Mouse (Mus musculus) limb, embryonic 14.5 days (tissue): Measurements from ENCODE around the gene Prcd. TPM values are rescaled to one million over a fixed set of nuclear protein-coding genes. Genes with fewer than 3 reads are reported as not detected.

Source experiments
- ATAC-seq: fragments of 200-750 bp; cut with Nextera tagmentation; 2 replicates; pipeline ENCODE4 v1.8.0; 2017; ENCODE audit warnings: low read depth, moderate number of reproducible peaks, moderate TSS enrichment; ENCODE audit not compliant: low FRiP score
- DNase-seq: peaks from one replicate; pipeline ENCODE4 v3.0.0-alpha.2; 2015; ENCODE audit warnings: low spot score
- H3K27ac ChIP-seq: fragments of 300-500 bp; sonication (generic); replicated peaks from 2 replicates; pipeline ENCODE4 v1.5.1; 2014; ENCODE audit warnings: low read depth, mild to moderate bottlenecking, low read length, moderate library complexity, mixed read lengths
- H3K27me3 ChIP-seq: fragments of 300-500 bp; sonication (generic); 2 replicates; pipeline ENCODE4 v1.6.1; 2014; ENCODE audit warnings: low read length, mixed read lengths; ENCODE audit not compliant: control insufficient read depth, insufficient read depth
- H3K36me3 ChIP-seq: fragments of 300-500 bp; sonication (generic); 2 replicates; pipeline ENCODE4 v1.6.1; 2014; ENCODE audit warnings: mild to moderate bottlenecking, low read length, moderate library complexity, mixed read lengths; ENCODE audit not compliant: control insufficient read depth, insufficient read depth
- H3K4me1 ChIP-seq: fragments of 300-500 bp; sonication (generic); 2 replicates; pipeline ENCODE4 v1.6.1; 2014; ENCODE audit warnings: antibody characterized with exemption, low read length, mixed read lengths; ENCODE audit not compliant: control insufficient read depth, insufficient read depth
- H3K4me2 ChIP-seq: fragments of 300-500 bp; sonication (generic); replicated peaks from 2 replicates; pipeline ENCODE4 v1.6.1; 2014; ENCODE audit warnings: low read depth, mild to moderate bottlenecking, low read length, moderate library complexity; ENCODE audit not compliant: severe bottlenecking
- H3K4me3 ChIP-seq: fragments of 300-500 bp; sonication (generic); replicated peaks from 2 replicates; pipeline ENCODE4 v1.5.1; 2014; ENCODE audit warnings: low read length
- H3K9ac ChIP-seq: fragments of 300-500 bp; sonication (generic); 2 replicates; pipeline ENCODE4 v1.6.1; 2014; ENCODE audit warnings: mild to moderate bottlenecking, low read depth, low read length, moderate library complexity; ENCODE audit not compliant: severe bottlenecking
- H3K9me3 ChIP-seq: fragments of 300-500 bp; sonication (generic); 2 replicates; pipeline ENCODE4 v1.6.1; 2016; ENCODE audit warnings: low read length; ENCODE audit not compliant: control insufficient read depth
- POLR2A ChIP-seq: fragments of 200-500 bp; IDR thresholded peaks from 2 replicates; pipeline ENCODE4 v1.8.0; 2012; ENCODE audit warnings: inconsistent platforms, mild to moderate bottlenecking, moderate library complexity, borderline replicate concordance; ENCODE audit not compliant: insufficient read depth, insufficient read length; ENCODE audit errors: extremely low read depth
- WGBS: fragments of 180-500 bp; shearing (Covaris S2); extraction: QIAGEN DNeasy Blood & Tissue Kit; methylation state at CpG from one replicate; pipeline ENCODE4 v1.1.7; 2014; 5-methylcytosine and 5-hydroxymethylcytosine counted together
- polyA plus RNA-seq, 2 experiments: library from polyadenylated mRNA; depleted of rRNA in 1 of 2; stranded (reverse) in 1 of 2; unstranded in 1 of 2; fragments of >200 nt; fragmentation: Nextera tagmentation in 1 of 2; extraction: Ambion mirVana in 1 of 2; gene quantifications; 2 replicates each; pipeline versions ENCODE4 v1.2.1 to v1.2.3; 2012 to 2014

The Prcd gene
- polyA plus RNA-seq, 2 experiments: 0.85 to 1.2 TPM

- ATAC-seq (no peak), DNase-seq (no peak)
- WGBS: 74% methylated on average over 16 of the region's 16 CpGs
Measured at GRCm38 (mm10) chr11:116656348-116657191, 3.2 kb downstream of the Prcd start.

GRCm38 (mm10) chr11:116657311-116658223 is 4.2 kb downstream of the Prcd start:
- Histone ChIP-seq H3K4me3 (peak overlapping the region; percentile 24), H3K27me3 (peaks cover 21% of the 10 kb centered on the region), H3K4me1 (peaks cover 5% of the 10 kb centered on the region), H3K36me3 (no peaks in the 10 kb centered on the region), H3K9me3 (no peaks in the 10 kb centered on the region), H3K27ac (peak overlapping the region; percentile 63), H3K4me2 (peak overlapping the region; percentile 41), H3K9ac (no peak overlapping the region)
- peak; percentile 96 for DNase-seq
- peak; percentile 92 for ATAC-seq
- TF ChIP-seq POLR2A: peak; percentile 40; the same call in 1 of the 2 replicates
- 11% methylated on average over 22 of the region's 22 CpGs for WGBS

More at GRCm38 (mm10) chr11:116656348-116657191, 3.2 kb downstream of the Prcd start:
- H3K4me2 ChIP-seq: no peak overlapping the region
- peaks cover 5% of the 10 kb centered on the region for H3K4me1 ChIP-seq
- no peak overlapping the region for H3K4me3 ChIP-seq
- H3K9ac ChIP-seq: no peak overlapping the region
- no peaks in the 10 kb centered on the region for H3K36me3 ChIP-seq
- TF ChIP-seq POLR2A: no peak
- H3K27me3 ChIP-seq: peaks cover 26% of the 10 kb centered on the region
- H3K9me3 ChIP-seq: no peaks in the 10 kb centered on the region
- H3K27ac ChIP-seq: no peak overlapping the region

DNA sequence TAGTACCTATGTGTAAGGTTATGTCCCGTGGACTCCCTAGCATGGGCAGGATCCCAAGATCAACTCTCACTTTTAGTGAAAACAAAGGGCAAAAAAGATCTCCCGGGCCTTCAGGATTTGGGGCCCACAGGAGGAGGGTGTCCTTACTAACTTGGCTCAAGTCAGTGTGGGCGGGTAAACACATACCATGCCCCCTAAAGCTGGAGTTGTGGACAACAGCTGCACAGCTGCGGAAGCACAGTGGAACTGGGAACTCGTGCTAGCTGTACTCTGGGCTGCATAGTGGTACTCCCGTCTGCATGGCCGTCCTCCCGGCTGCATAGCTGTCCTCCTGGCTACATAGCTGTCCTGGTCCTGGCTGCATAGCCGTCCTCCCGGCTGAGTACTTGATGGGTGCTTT is 4.9 kb downstream of the Prcd start:
- Histone ChIP-seq H3K4me2 (peak overlapping the region; percentile 41), H3K27ac (peak overlapping the region; percentile 63), H3K27me3 (peaks cover 14% of the 10 kb centered on the region; the same call in 1 of the 2 replicates), H3K4me1 (peaks cover 5% of the 10 kb centered on the region), H3K9ac (no peak overlapping the region), H3K4me3 (peak overlapping the region; percentile 24; the same call in 1 of the 2 replicates), H3K36me3 (no peaks in the 10 kb centered on the region), H3K9me3 (no peaks in the 10 kb centered on the region)
- no peak for TF ChIP-seq POLR2A
- 55% methylated on average over 10 of the region's 10 CpGs for WGBS
- DNase-seq (no peak), ATAC-seq (peak; percentile 35)

GRCm38 (mm10) chr11:116659027-116659621 is 5.8 kb downstream of the Prcd start:
- ATAC-seq (no peak), DNase-seq (no peak)
- peaks cover 10% of the 10 kb centered on the region; the same call in 1 of the 2 replicates for H3K27me3 ChIP-seq
- no peak overlapping the region for H3K9ac ChIP-seq
- H3K9me3 ChIP-seq: no peaks in the 10 kb centered on the region
- TF ChIP-seq POLR2A: no peak
- no peaks in the 10 kb centered on the region for H3K36me3 ChIP-seq
- H3K4me3 ChIP-seq: no peak overlapping the region
- 72% methylated on average over 15 of the region's 15 CpGs for WGBS
- H3K4me1 ChIP-seq: peaks cover 5% of the 10 kb centered on the region
- H3K4me2 ChIP-seq: no peak overlapping the region
- no peak overlapping the region for H3K27ac ChIP-seq

DNA sequence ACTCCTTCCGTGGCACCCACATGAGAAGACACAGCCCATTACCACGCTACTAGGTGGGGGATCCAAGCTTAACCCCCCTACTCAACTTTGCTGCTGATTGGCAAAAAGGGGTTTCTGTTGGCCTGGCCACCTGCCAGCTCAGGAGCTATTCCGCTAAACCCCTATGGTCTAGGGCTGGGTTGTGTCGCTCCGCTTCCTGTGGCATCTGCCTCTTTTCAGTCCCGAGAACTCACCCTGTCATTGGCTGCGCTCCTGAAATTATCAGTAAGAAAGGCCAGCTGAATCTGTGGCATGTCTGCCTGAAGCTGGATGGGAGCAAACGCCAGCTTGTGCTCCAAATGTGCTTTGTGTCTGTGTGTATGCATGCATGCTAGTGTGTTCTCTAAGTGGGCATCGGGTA is 6.8 kb downstream of the Prcd start:
- no peaks in the 10 kb centered on the region for H3K36me3 ChIP-seq
- no peaks in the 10 kb centered on the region for H3K9me3 ChIP-seq
- no peak for TF ChIP-seq POLR2A
- ATAC-seq (no peak), DNase-seq (no peak)
- no peaks in the 10 kb centered on the region for H3K27me3 ChIP-seq
- H3K4me1 ChIP-seq: peaks cover 5% of the 10 kb centered on the region
- no peak overlapping the region for H3K4me3 ChIP-seq
- H3K27ac ChIP-seq: no peak overlapping the region
- no peak overlapping the region for H3K4me2 ChIP-seq
- WGBS: 77% methylated on average over 9 of the region's 9 CpGs
- no peak overlapping the region for H3K9ac ChIP-seq
